Mouse (Mus musculus): ENCODE results near the gene Tubb2b. TPM values are rescaled to one million over a fixed set of nuclear protein-coding genes. Genes with fewer than 3 reads are reported as not detected.
"Not testable (repeated sequence)": the region's sequence is repeated elsewhere in the genome, so short reads cannot be mapped to it uniquely, and the experiment has no call there.

The Tubb2b gene
- total RNA-seq, 2 experiments from 2014 or later, result 703 to 790 TPM

GRCm38 (mm10) chr13:34109035-34109676, 21.1 kb downstream of the Tubb2b start:
- DNase-seq (ENCODE audit: low spot score in 2 of 2), result no peak

- DNase-seq (ENCODE audit: low spot score in 2 of 2), result no peak
These were observed 23.3 kb downstream of the Tubb2b start for GRCm38 (mm10) chr13:34106999-34107398.

- DNase-seq (ENCODE audit: low spot score in 2 of 2), result no peak
These were observed 24.0 kb downstream of the Tubb2b start for GRCm38 (mm10) chr13:34106256-34106655.

- DNase-seq (ENCODE audit: low spot score in 2 of 2), result no peak
These were observed 24.9 kb downstream of the Tubb2b start for GRCm38 (mm10) chr13:34105364-34105763.

- DNase-seq (ENCODE audit: low spot score in 2 of 2), result no peak
These were observed 28.4 kb downstream of the Tubb2b start for GRCm38 (mm10) chr13:34101908-34102307.

- no peak for DNase-seq (ENCODE audit: low spot score in 2 of 2)
These were observed 29.0 kb downstream of the Tubb2b start for GRCm38 (mm10) chr13:34101247-34101646.

- DNase-seq (ENCODE audit: low spot score in 2 of 2), result no peak
These were observed 29.5 kb downstream of the Tubb2b start for GRCm38 (mm10) chr13:34100733-34101132.

GRCm38 (mm10) chr13:34097086-34097485, 33.2 kb downstream of the Tubb2b start:
- no peak for DNase-seq (ENCODE audit: low spot score in 2 of 2)

GRCm38 (mm10) chr13:34096455-34096854, 33.8 kb downstream of the Tubb2b start:
- DNase-seq (ENCODE audit: low spot score in 2 of 2), result peak in 1 of 2 experiments; percentile 30

GRCm38 (mm10) chr13:34095542-34096435, 34.5 kb downstream of the Tubb2b start:
- peak; percentile 69 to 93 for DNase-seq (ENCODE audit: low spot score in 2 of 2)

GRCm38 (mm10) chr13:34089358-34089757, 40.9 kb downstream of the Tubb2b start:
- DNase-seq (ENCODE audit: low spot score in 2 of 2), result no peak

- no peak for DNase-seq (ENCODE audit: low spot score in 2 of 2)
These were observed 41.4 kb downstream of the Tubb2b start for GRCm38 (mm10) chr13:34088871-34089288.

GRCm38 (mm10) chr13:34088201-34088649, 42.0 kb downstream of the Tubb2b start:
- not testable (repeated sequence) for DNase-seq (ENCODE audit: low spot score in 2 of 2)

GRCm38 (mm10) chr13:34087052-34087812, 43.0 kb downstream of the Tubb2b start:
- DNase-seq (ENCODE audit: low spot score in 2 of 2), result no peak

- DNase-seq (ENCODE audit: low spot score in 2 of 2), result peak in 1 of 2 experiments; percentile 63
These were observed 46.1 kb downstream of the Tubb2b start for GRCm38 (mm10) chr13:34084026-34084750.

GRCm38 (mm10) chr13:34081926-34082325, 48.3 kb downstream of the Tubb2b start:
- no peak for DNase-seq (ENCODE audit: low spot score in 2 of 2)

- DNase-seq (ENCODE audit: low spot score in 2 of 2), result no peak
These were observed 50.5 kb downstream of the Tubb2b start for GRCm38 (mm10) chr13:34079801-34080200.

GRCm38 (mm10) chr13:34078500-34079280, 51.6 kb downstream of the Tubb2b start:
- no peak for DNase-seq (ENCODE audit: low spot score in 2 of 2)

- peak; percentile 94 to 95 for DNase-seq (ENCODE audit: low spot score in 2 of 2)
These were observed 52.6 kb downstream of the Tubb2b start, which contains the start of gene Tubb2a for GRCm38 (mm10) chr13:34077492-34078271. TSS of gene Tubb2a (minus strand) at chr13:34078007.
